In the genomic region with DNA sequence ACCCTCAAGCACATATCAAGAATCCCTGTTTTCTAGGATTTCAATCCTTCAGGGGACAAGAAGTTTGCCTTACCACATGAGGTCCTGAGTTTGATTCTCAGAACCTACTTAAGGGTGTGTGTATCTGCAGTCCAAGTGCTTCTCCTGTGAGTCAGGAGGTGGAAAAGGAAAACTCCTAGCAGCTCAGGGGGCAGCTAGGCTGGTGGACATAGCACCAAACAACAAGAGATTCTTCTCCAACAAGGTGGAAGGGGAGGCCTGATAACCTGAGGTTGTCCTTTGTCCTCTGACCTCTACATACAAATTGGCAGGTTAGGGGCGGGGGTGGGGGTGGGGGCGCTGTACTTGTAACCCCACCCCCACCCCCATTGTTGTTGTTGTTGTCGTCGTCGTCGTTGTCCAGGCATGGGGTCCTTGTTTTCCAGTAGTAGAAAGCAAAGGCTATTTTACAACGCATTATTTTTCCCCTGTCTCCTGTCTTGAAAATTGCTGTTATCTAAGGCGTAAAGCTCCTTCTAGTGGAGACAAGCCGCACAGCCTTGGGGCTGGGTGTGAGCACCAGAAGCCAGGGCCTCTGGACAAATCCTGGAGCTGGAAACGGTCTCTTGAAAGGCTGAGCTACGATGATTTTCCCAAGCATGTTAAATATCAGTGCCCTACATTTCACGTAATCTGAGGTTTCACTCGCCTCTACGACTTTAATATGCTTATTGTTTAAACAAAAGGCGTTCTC, we compare ENCODE assay signal across 7 mouse cellular contexts. TPM values are rescaled to one million over a fixed set of nuclear protein-coding genes. Genes with fewer than 3 reads are reported as not detected.
DNase-seq lines count a peak whose midpoint lies in the region.

No protein-coding gene starts in this region.

- peak; percentile 83 for DNase-seq in adrenal gland, adult 2 months
- DNase-seq in embryo, embryonic 10 days (ENCODE audit: low spot score) = peak; percentile 86
- peak; percentile 57 for DNase-seq in gastrocnemius, postnatal 10 days
- peak; percentile 66 for DNase-seq in induced T-regulatory cell, adult 2 months (ENCODE audit: low read depth)
- peak; percentile 74 to 79 for DNase-seq in left cerebral cortex, postnatal 14 days (ENCODE audit: low spot score in 2 of 2)
- DNase-seq in mesoderm, embryonic 11.5 days (ENCODE audit: low read depth, low spot score) = peak; percentile 75
- DNase-seq in right cerebral cortex, postnatal 36 days (ENCODE audit: low spot score in 2 of 2) = peak; percentile 54 to 56

- intact Hi-C loops in left cerebral cortex, postnatal 14 days (cut with DNase I) = loop anchor here (5.0 kb wide), 2 partner anchors 190 to 225 kb away; no protein-coding TSS in a partner anchor

RNA-seq across cellular contexts. Expression of a gene that starts 23.3 kb away (rescaled TPM):
- total RNA-seq in adrenal gland, adult 2 months (2021) = 10 to 100 TPM; 31.4 to 37.6 TPM
- 0.79 and 0.91 TPM in 2 replicates for polyA plus RNA-seq in adrenal gland, adult 2 months (2012; rRNA removed)
- total RNA-seq in gastrocnemius, postnatal 10 days (2021) = 10 to 100 TPM; 35.0 to 41.5 TPM
- 100 to 1,000 TPM in 1 of 2 experiments, 10 to 100 TPM in 1; 96.8 to 102 TPM for total RNA-seq in left cerebral cortex, postnatal 14 days (2021)

RNA-seq across cellular contexts. Expression of a gene that starts 46.7 kb away (rescaled TPM):
- 100 to 1,000 TPM in 1 of 2 experiments, 10 to 100 TPM in 1; 50.1 to 133 TPM for total RNA-seq in adrenal gland, adult 2 months (2021)
- 9.2 and 14.5 TPM in 2 replicates for polyA plus RNA-seq in adrenal gland, adult 2 months (2012; rRNA removed)
- total RNA-seq in gastrocnemius, postnatal 10 days (2021) = 10 to 100 TPM; 15.9 to 20.0 TPM
- 10 to 100 TPM; 22.9 to 24.1 TPM for total RNA-seq in left cerebral cortex, postnatal 14 days (2021)

Comparison
In these comparisons a context has a peak if more than half of its experiments do, and no peak if none do; other contexts are left out.
1. Peak in every context shown above with its lines: DNase-seq.